Mouse (Mus musculus) pancreas, adult 10 weeks (tissue): ENCODE measurements around the gene Zfp219. TPM values are rescaled to one million over a fixed set of nuclear protein-coding genes. Genes with fewer than 3 reads are reported as not detected.

Experiments used
- polyA plus RNA-seq: library from polyadenylated mRNA; stranded (reverse); fragments of 350-450 nt; fragmentation: Illumina TruSeq; extraction: RNeasy Lipid Tissue Mini Kit (QIAGEN cat#74804); gene quantifications from one replicate; pipeline ENCODE4 v1.2.3, GENCODE M21; 2015; ENCODE audit warnings: low read depth, low replicate concordance; ENCODE audit not compliant: insufficient read depth

Gene Zfp219
- 9.1 TPM for polyA plus RNA-seq

GRCm38 (mm10) chr14:52020486-52021137 is at the start of gene Zfp219:
Zfp219 (minus strand) TSS chr14:52020733.

DNA sequence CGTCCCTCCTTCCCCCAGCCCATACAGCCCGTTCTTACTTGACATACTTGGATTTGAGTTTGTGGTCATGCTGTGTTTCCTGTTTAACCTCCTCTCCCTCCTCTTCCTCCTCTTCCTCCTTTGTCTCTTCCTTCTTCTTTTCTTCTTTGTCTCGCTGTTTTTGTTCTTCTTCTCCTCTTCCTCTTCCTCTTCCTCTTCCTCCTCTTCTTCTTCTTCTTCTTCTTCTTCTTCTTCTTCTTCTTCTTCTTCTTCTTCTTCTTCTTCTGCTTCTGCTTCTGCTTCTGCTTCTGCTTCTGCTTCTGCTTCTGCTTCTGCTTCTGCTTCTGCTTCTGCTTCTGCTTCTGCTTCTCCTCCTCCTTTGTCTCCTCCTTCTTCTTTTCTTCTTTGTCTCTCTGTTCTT is 21.8 kb upstream of the Zfp219 start, which contains the start of gene Olfr221:
Gene Olfr221, minus strand, starts transcription at position 101 of the 400 bp plus-strand sequence.

GRCm38 (mm10) chr14:52015445-52016100 is 5.0 kb downstream of the Zfp219 start, which contains the start of gene Tmem253:
Tmem253 (plus strand) TSS chr14:52015658.

DNA sequence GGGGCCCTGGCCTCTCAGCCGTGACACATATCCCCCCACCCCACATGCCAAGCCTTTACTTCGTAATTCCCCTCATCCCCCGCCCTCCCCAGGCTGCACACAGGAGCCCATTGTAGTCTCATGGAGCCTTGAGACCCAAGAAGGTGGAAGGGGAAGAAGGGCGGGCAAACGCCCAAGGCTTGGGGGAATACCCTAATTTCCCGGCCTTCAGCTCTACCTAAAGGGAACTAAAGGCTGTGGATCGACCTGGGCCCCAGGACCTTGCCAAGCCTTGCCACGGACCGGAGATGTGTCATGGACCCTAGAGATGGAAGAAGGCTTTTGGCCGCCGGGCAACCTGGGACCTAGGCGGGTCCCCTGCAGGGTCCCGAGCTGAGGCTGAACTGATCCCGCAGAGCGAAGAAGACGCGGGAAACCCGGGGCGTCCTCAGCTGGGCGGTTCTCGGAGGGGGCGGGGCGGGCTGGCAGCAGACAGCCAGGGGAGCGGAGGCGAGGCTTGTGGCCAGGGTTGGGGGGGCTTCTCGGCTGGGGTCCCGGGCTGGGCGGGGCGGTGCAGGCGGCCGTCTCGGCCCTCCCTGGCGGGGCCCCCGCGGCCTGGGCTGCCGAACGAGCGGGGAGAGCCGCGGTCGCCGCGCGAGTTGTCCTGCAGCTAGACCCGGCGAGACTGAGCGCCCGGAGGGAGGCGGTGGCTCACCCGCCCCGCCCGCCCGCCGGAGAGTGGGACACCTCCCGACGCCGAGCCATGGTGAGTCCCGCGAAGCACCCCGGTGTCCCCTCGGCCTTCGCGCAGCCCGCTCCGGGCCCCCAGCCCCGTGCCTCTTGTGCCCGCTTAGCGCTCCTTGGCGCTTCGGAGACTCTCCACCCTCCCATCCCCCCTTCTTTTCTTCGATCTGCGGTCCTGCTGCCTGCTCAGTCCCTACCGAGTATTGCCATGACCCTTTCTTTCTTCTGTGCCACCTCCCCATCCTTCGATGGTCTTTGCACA is 36.0 kb downstream of the Zfp219 start, which contains the start of gene Arhgef40:
Gene Arhgef40, plus strand, starts transcription at position 473 of the 985 bp plus-strand sequence.

Other genes starting within 250 kb of the Zfp219 start
- not detected for gene Ang4, start 247.1 kb downstream of the Zfp219 start, polyA plus RNA-seq
- gene AY358078, start 220.7 kb downstream of the Zfp219 start, polyA plus RNA-seq, result not detected
- gene Ear6, start 167.0 kb downstream of the Zfp219 start, polyA plus RNA-seq, result not detected
- gene Mettl17, start 135.9 kb downstream of the Zfp219 start, polyA plus RNA-seq, result 14.3 TPM
- gene Slc39a2, start 127.8 kb downstream of the Zfp219 start, polyA plus RNA-seq, result 1.00 TPM
- gene Ndrg2, start 106.6 kb downstream of the Zfp219 start, polyA plus RNA-seq, result 19.1 TPM
- not detected for gene Tppp2, start 102.3 kb downstream of the Zfp219 start, polyA plus RNA-seq
- gene Rnase13, start 98.0 kb downstream of the Zfp219 start, polyA plus RNA-seq, result not detected
- 17.2 TPM for gene Arhgef40, start 36.0 kb downstream of the Zfp219 start, polyA plus RNA-seq
- not detected for gene Tmem253, start 5.1 kb downstream of the Zfp219 start, polyA plus RNA-seq
- not detected for gene Olfr221, start 21.7 kb upstream of the Zfp219 start, polyA plus RNA-seq
- gene Hnrnpc, start 83.3 kb upstream of the Zfp219 start, polyA plus RNA-seq, result 41.8 TPM
- gene Rpgrip1, start 90.0 kb upstream of the Zfp219 start, polyA plus RNA-seq, result 8.4 TPM
- 8.1 TPM for gene Supt16, start 176.7 kb upstream of the Zfp219 start, polyA plus RNA-seq
- gene Chd8, start 237.0 kb upstream of the Zfp219 start, polyA plus RNA-seq, result 13.8 TPM